Mouse (Mus musculus) cortical plate, adult 2 months (tissue): ENCODE data around the gene Otop2.

Source experiments
- CTCF ChIP-seq: fragments of 200-500 bp; IDR thresholded peaks from 2 replicates; pipeline ENCODE4 v1.5.1; 2011; ENCODE audit warnings: mild to moderate bottlenecking, control low read depth, low read length; ENCODE audit not compliant: insufficient read depth; ENCODE audit errors: extremely low read depth
- POLR2A ChIP-seq: fragments of 200-500 bp; IDR thresholded peaks from 2 replicates; pipeline ENCODE4 v1.6.1; 2011; ENCODE audit warnings: mild to moderate bottlenecking, low read length, control low read depth; ENCODE audit not compliant: insufficient read depth; ENCODE audit errors: extremely low read depth

DNA sequence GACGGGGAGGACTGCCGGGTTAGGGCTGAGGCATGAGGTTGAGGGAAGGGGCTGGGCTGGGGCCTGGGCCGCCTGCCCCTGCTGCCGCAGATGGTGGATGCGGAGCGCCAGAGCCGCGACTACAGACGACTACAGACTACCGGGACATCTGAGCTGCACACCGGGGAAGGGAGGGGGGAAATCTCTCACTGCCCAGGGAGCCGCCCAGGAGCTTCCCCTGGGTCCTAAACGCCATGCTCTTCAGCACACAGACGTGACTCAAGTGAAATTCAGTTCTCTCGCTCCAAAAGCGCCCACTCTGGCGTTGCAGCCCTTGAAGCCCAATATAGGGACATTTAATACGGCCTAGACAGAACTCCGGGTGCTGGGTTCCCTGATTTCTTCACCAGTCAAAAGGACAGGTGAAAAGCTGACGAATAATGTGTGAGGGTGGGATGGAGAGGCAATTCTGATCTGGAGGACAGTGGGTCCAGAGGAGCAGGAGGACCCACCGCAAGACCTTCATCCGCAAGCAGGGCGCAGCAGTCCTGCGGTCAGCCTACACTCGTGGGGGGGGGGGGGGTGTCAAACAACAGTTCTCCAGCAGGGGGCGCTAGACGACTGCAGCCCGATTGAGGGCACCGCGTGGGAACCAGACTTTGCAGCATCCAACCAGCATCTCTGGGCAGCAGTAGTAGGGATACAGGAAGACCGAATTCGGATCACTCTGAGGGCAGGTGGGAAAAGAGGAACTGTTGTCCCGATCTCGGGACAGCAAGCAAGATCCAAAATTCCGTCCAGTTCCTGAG is 15.1 kb downstream of the Otop2 start, which contains the start of gene Ush1g:
- TF ChIP-seq POLR2A (no peak), CTCF (peak; percentile 73)
